Mouse (Mus musculus): ENCODE data around the gene Phgdh.

Phgdh gene

GRCm38 (mm10) chr3:98291044-98291443, 48.7 kb downstream of the Phgdh start:
- DNase-seq (ENCODE audit: low spot score) = no peak

- no peak for DNase-seq (ENCODE audit: low spot score)
These were observed 56.6 kb downstream of the Phgdh start for GRCm38 (mm10) chr3:98283205-98283604.

- no peak for DNase-seq (ENCODE audit: low spot score)
These were observed 57.4 kb downstream of the Phgdh start for GRCm38 (mm10) chr3:98282422-98282821.

GRCm38 (mm10) chr3:98280933-98281678, 58.7 kb downstream of the Phgdh start:
- no peak for DNase-seq (ENCODE audit: low spot score)

GRCm38 (mm10) chr3:98280204-98280932, 59.4 kb downstream of the Phgdh start, which contains the start of gene Hmgcs2:
Gene Hmgcs2, plus strand, starts transcription at chr3:98280435.
- peak; percentile 20 for DNase-seq (ENCODE audit: low spot score)

- no peak for DNase-seq (ENCODE audit: low spot score)
These were observed 60.1 kb downstream of the Phgdh start for GRCm38 (mm10) chr3:98279682-98280081.

GRCm38 (mm10) chr3:98273623-98274398, 66.0 kb downstream of the Phgdh start:
- no peak for DNase-seq (ENCODE audit: low spot score)

- DNase-seq (ENCODE audit: low spot score) = no peak
These were observed 72.5 kb downstream of the Phgdh start for GRCm38 (mm10) chr3:98267249-98267651.

All from urinary bladder, postnatal 10 days (tissue).